10 mouse cellular contexts compared by ENCODE assay signal in the genomic region with DNA sequence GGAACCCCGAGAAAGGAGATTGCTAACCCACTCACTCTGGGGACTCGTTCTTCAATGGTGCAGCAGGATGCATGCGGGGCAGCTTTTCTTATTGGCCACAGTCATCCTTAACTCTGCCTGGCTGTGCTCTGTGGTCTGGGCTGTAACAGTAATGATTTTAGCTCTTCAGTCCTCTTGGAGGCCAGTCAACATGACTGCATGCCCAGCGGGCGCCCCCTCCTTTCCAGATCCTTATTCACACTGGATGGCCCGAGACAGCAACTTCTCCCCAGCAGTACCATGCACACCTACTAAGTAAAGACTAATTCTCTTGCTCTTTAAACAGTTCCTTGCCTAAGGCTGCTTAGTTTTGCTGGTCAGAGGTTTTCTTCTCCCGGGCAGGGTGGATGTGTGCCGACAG.
"Had no signal": no experiment of that assay in that cellular context is flagged by ENCODE, and none has a peak within 500 bp of the region (broad histone marks: within the 10 kb centered on the region; RNA-seq: fewer than 3 reads in every experiment).

No protein-coding gene starts in this region.

- H3K27me3 ChIP-seq: liver, embryonic 15.5 days; midbrain, embryonic 13.5 days; neural tube, embryonic 15.5 days had no signal

- DNase-seq: kidney, adult 11 months; kidney, adult 9 months; right cerebral cortex, adult 18-20 months; thymus, postnatal 4 days had no signal

- H3K27ac ChIP-seq: left cerebral cortex, adult 2 months; liver, embryonic 15.5 days; midbrain, embryonic 13.5 days; neural tube, embryonic 15.5 days; stomach, postnatal 0 days had no signal

- H3K4me2 ChIP-seq: liver, embryonic 11.5 days; liver, embryonic 15.5 days; midbrain, embryonic 13.5 days; neural tube, embryonic 15.5 days had no signal

- H3K36me3 ChIP-seq: liver, embryonic 15.5 days; neural tube, embryonic 15.5 days had no signal

- H3K9me3 ChIP-seq: liver, embryonic 15.5 days; midbrain, embryonic 13.5 days; neural tube, embryonic 15.5 days had no signal

- H3K9ac ChIP-seq: liver, embryonic 15.5 days; midbrain, embryonic 13.5 days; neural tube, embryonic 15.5 days had no signal

- H3K4me3 ChIP-seq: left cerebral cortex, adult 2 months; liver, embryonic 15.5 days; midbrain, embryonic 13.5 days; neural tube, embryonic 15.5 days had no signal
